Mouse (Mus musculus) embryonic facial prominence, embryonic 11.5 days (tissue): ENCODE results near the gene Bud13. TPM values are rescaled to one million over a fixed set of nuclear protein-coding genes. Genes with fewer than 3 reads are reported as not detected.

ENCODE experiments used
- ATAC-seq: fragments of 200-750 bp; cut with Nextera tagmentation; replicated peaks from 2 replicates; pipeline ENCODE4 v1.8.0; 2017; ENCODE audit warnings: low read depth; ENCODE audit not compliant: insufficient number of reproducible peaks, low FRiP score, low TSS enrichment
- DNase-seq: peaks from one replicate; pipeline ENCODE4 v3.0.0-alpha.2; 2015; ENCODE audit warnings: low spot score
- H3K27ac ChIP-seq: fragments of 300-500 bp; sonication (generic); replicated peaks from 2 replicates; pipeline ENCODE4 v1.5.1; 2014; ENCODE audit warnings: mild to moderate bottlenecking, low read depth, low read length, control low read depth
- H3K27me3 ChIP-seq: fragments of 300-500 bp; sonication (generic); 2 replicates; pipeline ENCODE4 v1.6.1; 2014; ENCODE audit warnings: mild to moderate bottlenecking, low read length, moderate library complexity, mixed read lengths; ENCODE audit not compliant: control insufficient read depth, insufficient read depth
- H3K36me3 ChIP-seq: fragments of 300-500 bp; sonication (generic); replicated peaks from 2 replicates; pipeline ENCODE4 v1.6.1; 2014; ENCODE audit warnings: low read depth, mild to moderate bottlenecking, low read length, moderate library complexity, mixed read lengths; ENCODE audit not compliant: control insufficient read depth, insufficient read depth
- H3K4me1 ChIP-seq: fragments of 300-500 bp; sonication (generic); 2 replicates; pipeline ENCODE4 v1.6.1; 2014; ENCODE audit warnings: low read length, mixed read lengths; ENCODE audit not compliant: control insufficient read depth, insufficient read depth
- H3K4me2 ChIP-seq: fragments of 300-500 bp; sonication (generic); 2 replicates; pipeline ENCODE4 v1.6.1; 2014; ENCODE audit warnings: low read depth, mild to moderate bottlenecking, control low read depth, low read length, moderate library complexity
- H3K4me3 ChIP-seq: fragments of 300-500 bp; sonication (generic); 2 replicates; pipeline ENCODE4 v1.5.1; 2014; ENCODE audit warnings: low read depth, low read length, control low read depth
- H3K9ac ChIP-seq: fragments of 300-500 bp; sonication (generic); replicated peaks from 2 replicates; pipeline ENCODE4 v1.6.1; 2014; ENCODE audit warnings: mild to moderate bottlenecking, control low read depth, low read length
- H3K9me3 ChIP-seq: fragments of 300-500 bp; sonication (generic); replicated peaks from 2 replicates; pipeline ENCODE4 v1.6.1; 2016; ENCODE audit warnings: mild to moderate bottlenecking, low read length, inconsistent platforms, mixed read lengths; ENCODE audit not compliant: control insufficient read depth
- WGBS: fragments of 180-500 bp; shearing (Covaris S2); extraction: QIAGEN DNeasy Blood & Tissue Kit; methylation state at CpG from one replicate; pipeline ENCODE4 v1.1.7; 2014; 5-methylcytosine and 5-hydroxymethylcytosine counted together
- polyA plus RNA-seq: library from polyadenylated mRNA; unstranded; fragments of >200 nt; fragmentation: Nextera tagmentation; extraction: Ambion mirVana; gene quantifications from 2 replicates; pipeline ENCODE4 v1.2.1, GENCODE M21; 2014

The Bud13 gene
- polyA plus RNA-seq, 1 experiment from 2014 or later: 34.4 TPM

- H3K27ac ChIP-seq: no peak overlapping the region
- H3K4me3 ChIP-seq: no peak overlapping the region
- WGBS: 83% methylated on average over 5 of the region's 5 CpGs
- H3K9me3 ChIP-seq: no peaks in the 10 kb centered on the region
- no peaks in the 10 kb centered on the region for H3K4me1 ChIP-seq
- no peaks in the 10 kb centered on the region for H3K36me3 ChIP-seq
- ATAC-seq (no peak), DNase-seq (no peak)
- H3K4me2 ChIP-seq: no peak overlapping the region
- no peak overlapping the region for H3K9ac ChIP-seq
- no peaks in the 10 kb centered on the region for H3K27me3 ChIP-seq
These were observed 13.7 kb upstream of the Bud13 start for GRCm38 (mm10) chr9:46269125-46269524.

DNA sequence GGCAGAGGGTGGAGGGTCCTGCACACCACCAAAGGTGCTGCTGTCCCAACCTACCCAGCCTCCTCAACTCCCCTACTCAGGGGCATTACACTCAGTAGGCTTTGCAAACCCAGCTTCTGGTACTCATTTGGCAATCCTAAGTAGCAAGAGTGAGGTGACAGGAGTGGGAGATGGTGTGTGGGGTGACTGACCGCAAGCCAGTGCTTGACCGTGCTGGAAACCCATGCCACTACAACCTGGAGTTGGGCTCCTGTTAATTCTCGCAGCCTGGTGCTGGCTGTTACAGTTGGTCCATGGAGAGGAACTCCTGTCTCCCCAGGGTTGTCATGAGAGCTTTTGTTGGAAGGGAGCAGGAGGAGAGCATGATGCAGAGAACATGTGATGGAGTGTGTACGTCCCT, 12.0 kb upstream of the Bud13 start:
- H3K27me3 ChIP-seq: no peaks in the 10 kb centered on the region
- no peak for ATAC-seq
- no peak overlapping the region for H3K9ac ChIP-seq
- 93% methylated on average over 4 of the region's 4 CpGs for WGBS
- no peak overlapping the region for H3K27ac ChIP-seq
- H3K4me1 ChIP-seq: no peaks in the 10 kb centered on the region
- no peak for DNase-seq
- no peak overlapping the region for H3K4me2 ChIP-seq
- H3K36me3 ChIP-seq: no peaks in the 10 kb centered on the region
- no peak overlapping the region for H3K4me3 ChIP-seq
- H3K9me3 ChIP-seq: no peaks in the 10 kb centered on the region

GRCm38 (mm10) chr9:46272070-46272469, 10.7 kb upstream of the Bud13 start:
- Histone ChIP-seq H3K4me1 (no peaks in the 10 kb centered on the region), H3K9ac (no peak overlapping the region), H3K27ac (no peak overlapping the region), H3K4me2 (no peak overlapping the region), H3K36me3 (no peaks in the 10 kb centered on the region), H3K9me3 (no peaks in the 10 kb centered on the region), H3K4me3 (no peak overlapping the region), H3K27me3 (no peaks in the 10 kb centered on the region)
- WGBS: 92% methylated on average over 9 of the region's 9 CpGs
- DNase-seq (no peak), ATAC-seq (no peak)

DNA sequence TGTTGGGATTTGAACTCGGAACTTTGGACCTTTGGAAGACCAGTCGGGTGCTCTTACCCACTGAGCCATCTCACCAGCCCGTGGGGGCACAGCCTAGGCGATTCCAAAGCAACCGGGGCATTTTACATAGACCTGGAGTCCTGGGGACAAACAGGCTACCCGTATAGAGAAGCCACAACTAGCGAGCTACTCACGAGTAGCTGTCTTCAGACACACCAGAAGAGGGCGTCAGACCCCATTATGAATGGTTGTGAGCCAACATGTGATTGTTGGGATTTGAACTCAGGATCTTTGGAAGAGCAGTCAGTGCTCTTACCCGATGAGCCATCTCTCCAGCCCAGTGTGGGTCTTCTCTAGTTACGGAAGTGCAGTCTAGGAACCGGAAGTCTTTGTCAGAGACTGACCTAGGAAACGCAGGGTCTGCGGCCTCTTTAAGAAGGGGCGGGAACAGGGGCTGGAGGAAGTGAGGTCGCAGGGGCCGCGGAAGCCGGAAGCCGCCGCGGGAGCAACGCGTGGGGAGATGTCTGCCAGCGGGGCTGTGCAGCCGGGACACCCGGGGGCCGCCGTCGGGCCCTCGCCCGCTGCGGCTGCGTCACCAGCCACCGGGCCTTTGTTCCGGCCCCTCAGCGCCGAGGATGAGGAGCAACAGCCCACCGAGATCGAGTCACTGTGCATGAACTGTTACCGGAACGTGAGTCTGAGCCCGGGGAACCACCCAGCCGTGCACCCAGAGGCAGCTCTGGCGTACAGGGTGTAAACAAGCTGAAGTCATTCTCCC, 9.9 kb upstream of the Bud13 start, which contains the start of gene Zpr1:
TSS of gene Zpr1 (plus strand) at position 388 of the 778 bp plus-strand sequence.
- no peaks in the 10 kb centered on the region for H3K4me1 ChIP-seq
- H3K9me3 ChIP-seq: no peaks in the 10 kb centered on the region
- ATAC-seq: peak; percentile 91
- peak within 1 kb of the TSS; percentile 89 for H3K4me3 ChIP-seq
- WGBS: 5% methylated on average over 45 of the region's 45 CpGs
- peak within 1 kb of the TSS; percentile 90 for H3K4me2 ChIP-seq
- H3K36me3 ChIP-seq: no peaks in the 10 kb centered on the region
- DNase-seq: peak; percentile 95
- H3K27ac ChIP-seq: 0 out of 2 replicates have a peak within 1 kb of the TSS, but pooled peaks have one; percentile 28
- H3K27me3 ChIP-seq: no peaks in the 10 kb centered on the region
- peak within 1 kb of the TSS; percentile 67 for H3K9ac ChIP-seq

DNA sequence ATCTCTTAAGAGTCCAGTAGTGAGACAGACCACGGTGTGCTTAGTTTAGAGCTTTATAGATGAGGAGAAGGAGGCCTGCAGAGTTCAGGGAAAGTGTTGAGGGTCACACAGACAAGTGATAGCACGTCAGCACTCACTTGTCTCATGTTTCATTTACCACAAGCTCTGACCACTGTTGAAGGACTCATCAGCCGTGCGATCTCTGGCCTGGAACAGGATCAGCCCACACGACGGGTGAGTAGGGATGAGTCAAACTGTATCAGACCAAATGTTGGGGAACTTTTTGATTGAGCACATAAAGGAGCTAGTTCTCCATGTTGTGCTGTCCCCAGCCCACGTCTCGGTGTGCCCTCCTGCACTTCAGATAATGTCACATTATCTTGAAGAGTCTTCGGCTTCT, 8.3 kb upstream of the Bud13 start:
- Histone ChIP-seq H3K27me3 (no peaks in the 10 kb centered on the region), H3K36me3 (no peaks in the 10 kb centered on the region), H3K27ac (no peak overlapping the region), H3K4me3 (no peak overlapping the region), H3K4me1 (no peaks in the 10 kb centered on the region), H3K4me2 (no peak overlapping the region), H3K9ac (no peak overlapping the region), H3K9me3 (no peaks in the 10 kb centered on the region)
- ATAC-seq (no peak), DNase-seq (no peak)
- 87% methylated on average over 9 of the region's 9 CpGs for WGBS

DNA sequence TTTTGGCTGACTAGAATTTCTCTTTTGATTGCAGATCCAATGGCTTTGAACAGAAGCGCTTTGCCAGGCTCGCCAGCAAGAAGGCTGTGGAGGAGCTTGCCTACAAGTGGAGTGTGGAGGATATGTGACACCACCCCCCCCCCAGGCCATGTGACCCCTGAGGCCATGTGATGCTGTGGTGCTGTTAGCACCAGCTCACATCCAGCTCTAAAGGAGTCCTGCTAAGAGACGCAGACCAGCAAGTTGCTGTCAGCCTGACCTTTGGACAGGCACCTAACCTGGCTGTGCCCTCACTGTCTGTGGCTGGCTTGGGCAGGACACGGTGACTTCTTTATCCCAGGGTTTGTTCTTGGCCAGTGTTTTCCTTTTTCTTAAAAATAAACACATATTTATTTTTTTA, 15.6 kb downstream of the Bud13 start:
- ATAC-seq (no peak), DNase-seq (no peak)
- WGBS: 81% methylated on average over 4 of the region's 4 CpGs
- no peak overlapping the region for H3K4me2 ChIP-seq
- H3K27ac ChIP-seq: no peak overlapping the region
- H3K4me3 ChIP-seq: no peak overlapping the region
- H3K9me3 ChIP-seq: no peaks in the 10 kb centered on the region
- no peak overlapping the region for H3K9ac ChIP-seq
- H3K36me3 ChIP-seq: no peaks in the 10 kb centered on the region; the same call in 1 of the 2 replicates
- H3K27me3 ChIP-seq: no peaks in the 10 kb centered on the region
- no peaks in the 10 kb centered on the region for H3K4me1 ChIP-seq

DNA sequence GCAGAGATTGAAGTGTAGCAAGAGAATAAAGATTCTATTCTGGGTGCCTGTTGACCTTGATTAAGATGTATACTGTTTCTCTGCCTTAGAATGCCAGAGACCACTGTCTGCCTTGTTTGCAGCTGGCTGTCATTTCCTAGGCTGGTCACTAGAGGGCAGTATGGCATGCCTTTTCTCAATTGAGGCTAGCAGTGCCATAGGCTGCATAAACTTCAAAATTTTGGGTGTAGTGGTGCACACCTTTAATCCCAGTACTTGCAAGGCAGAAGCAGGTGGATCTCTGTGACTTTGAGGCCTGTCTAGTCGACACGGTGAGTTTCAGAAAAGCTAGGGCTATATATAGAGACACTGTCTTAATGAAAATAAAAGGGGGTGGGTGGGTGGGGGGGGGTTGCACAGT, 19.3 kb downstream of the Bud13 start:
- no peaks in the 10 kb centered on the region for H3K36me3 ChIP-seq
- H3K4me3 ChIP-seq: no peak overlapping the region
- peak; percentile 78 for DNase-seq
- no peaks in the 10 kb centered on the region for H3K4me1 ChIP-seq
- 7% methylated on average over 2 of the region's 2 CpGs for WGBS
- ATAC-seq: 0 out of 2 replicates have a peak, but pooled peaks have one; percentile 68
- no peaks in the 10 kb centered on the region for H3K27me3 ChIP-seq
- no peak overlapping the region for H3K4me2 ChIP-seq
- H3K9ac ChIP-seq: no peak overlapping the region
- H3K27ac ChIP-seq: no peak overlapping the region
- no peaks in the 10 kb centered on the region for H3K9me3 ChIP-seq

GRCm38 (mm10) chr9:46309121-46309520, 26.3 kb downstream of the Bud13 start:
- H3K27ac ChIP-seq: no peak overlapping the region
- no peaks in the 10 kb centered on the region for H3K36me3 ChIP-seq
- no peak overlapping the region; the same call in 1 of the 2 replicates for H3K9ac ChIP-seq
- DNase-seq (peak; percentile 61), ATAC-seq (no peak)
- no peaks in the 10 kb centered on the region for H3K4me1 ChIP-seq
- H3K27me3 ChIP-seq: no peaks in the 10 kb centered on the region
- no peak overlapping the region for H3K4me2 ChIP-seq
- no peaks in the 10 kb centered on the region for H3K9me3 ChIP-seq
- no peak overlapping the region for H3K4me3 ChIP-seq
- 16% methylated on average over 7 of the region's 7 CpGs for WGBS
